Mouse (Mus musculus) frontal cortex, postnatal 36 days (tissue): ENCODE measurements around the gene Bnip2.

Source experiments
- DNase-seq, 2 experiments: peaks; one replicate each; pipeline ENCODE4 v3.0.0; 2022; ENCODE audit warnings: low spot score in 2 of 2

The Bnip2 gene

GRCm38 (mm10) chr9:69989303-69990121 is at the start of gene Bnip2:
Gene Bnip2, plus strand, starts transcription at chr9:69989466.
- peak; percentile 92 to 95 for DNase-seq

GRCm38 (mm10) chr9:69940839-69941490 is 48.3 kb upstream of the Bnip2 start:
- no peak for DNase-seq

- no peak for DNase-seq
These were observed 47.7 kb upstream of the Bnip2 start for GRCm38 (mm10) chr9:69941556-69941955.

- no peak for DNase-seq
These were observed 40.3 kb upstream of the Bnip2 start for GRCm38 (mm10) chr9:69948964-69949363.

GRCm38 (mm10) chr9:69949641-69950040 is 39.6 kb upstream of the Bnip2 start:
- DNase-seq = no peak

GRCm38 (mm10) chr9:69961007-69961406 is 28.3 kb upstream of the Bnip2 start:
- DNase-seq = no peak

- peak in 1 of 2 experiments; percentile 34 for DNase-seq
These were observed 24.9 kb upstream of the Bnip2 start for GRCm38 (mm10) chr9:69964370-69964769.

- no peak for DNase-seq
These were observed 3.7 kb upstream of the Bnip2 start for GRCm38 (mm10) chr9:69985526-69985925.

GRCm38 (mm10) chr9:69986063-69986462 is 3.2 kb upstream of the Bnip2 start:
- DNase-seq = no peak

GRCm38 (mm10) chr9:69986571-69986970 is 2.7 kb upstream of the Bnip2 start:
- DNase-seq = no peak

- peak; percentile 60 to 81 for DNase-seq
These were observed 1.7 kb upstream of the Bnip2 start for GRCm38 (mm10) chr9:69987579-69987978.

- DNase-seq = no peak
These were observed 462 bp upstream of the Bnip2 start for GRCm38 (mm10) chr9:69988706-69989302.

GRCm38 (mm10) chr9:69990346-69990745 is 1.1 kb downstream of the Bnip2 start:
- DNase-seq = no peak

- DNase-seq = no peak
These were observed 3.6 kb downstream of the Bnip2 start for GRCm38 (mm10) chr9:69992841-69993277.

GRCm38 (mm10) chr9:69993479-69993878 is 4.2 kb downstream of the Bnip2 start:
- no peak for DNase-seq

GRCm38 (mm10) chr9:69994547-69994946 is 5.3 kb downstream of the Bnip2 start:
- DNase-seq = no peak

- DNase-seq = no peak
These were observed 10.1 kb downstream of the Bnip2 start for GRCm38 (mm10) chr9:69999318-69999717.

- DNase-seq = no peak
These were observed 14.2 kb downstream of the Bnip2 start for GRCm38 (mm10) chr9:70003516-70003915.

- DNase-seq = no peak
These were observed 17.7 kb downstream of the Bnip2 start for GRCm38 (mm10) chr9:70006984-70007383.

GRCm38 (mm10) chr9:70007506-70008248 is 18.4 kb downstream of the Bnip2 start:
- DNase-seq = no peak

- no peak for DNase-seq
These were observed 20.6 kb downstream of the Bnip2 start for GRCm38 (mm10) chr9:70009754-70010304.
